Mouse (Mus musculus) thymus, adult 2 months (tissue): ENCODE measurements around the gene Cyfip1.

Source experiments
- CTCF ChIP-seq: fragments of 200-500 bp; IDR thresholded peaks from 2 replicates; pipeline ENCODE4 v1.5.1; 2012; ENCODE audit warnings: mild to moderate bottlenecking, control low read depth, low read length, moderate library complexity, borderline replicate concordance; ENCODE audit not compliant: control insufficient read depth, poor library complexity, insufficient read depth; ENCODE audit errors: extremely low read depth
- POLR2A ChIP-seq: fragments of 200-500 bp; IDR thresholded peaks from 2 replicates; pipeline ENCODE4 v1.6.1; 2012; ENCODE audit warnings: mild to moderate bottlenecking, low read length, control low read depth, moderate library complexity; ENCODE audit not compliant: control insufficient read depth, poor library complexity, insufficient read depth; ENCODE audit errors: extremely low read depth

DNA sequence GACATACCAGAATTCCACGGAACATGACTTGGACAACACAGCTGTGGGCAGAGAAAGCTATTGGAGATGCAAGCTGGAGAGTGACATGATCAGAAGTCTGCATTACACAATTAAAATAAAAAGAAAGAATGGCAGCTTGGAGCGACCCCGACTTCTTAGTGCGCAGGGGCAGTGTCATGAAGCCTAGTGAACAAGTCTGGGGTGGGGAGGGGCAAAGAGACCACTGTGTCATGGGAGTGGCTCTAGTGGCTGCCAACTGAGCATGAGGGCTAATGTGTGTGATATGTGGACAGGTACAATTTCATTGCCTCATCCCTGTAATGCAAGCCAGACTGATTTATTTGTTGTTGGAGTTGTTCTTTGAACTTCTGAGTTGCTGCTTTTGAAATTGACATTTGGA, 15.2 kb downstream of the Cyfip1 start:
- TF ChIP-seq CTCF: no peak
- no peak for TF ChIP-seq POLR2A
